Mouse (Mus musculus) liver, embryonic 14.5 days (tissue): Measurements from ENCODE around the gene 2310022B05Rik.

Experiments used
- CTCF ChIP-seq: IDR thresholded peaks from 2 replicates; pipeline ENCODE4 v1.5.1; 2016; ENCODE audit warnings: antibody characterized with exemption, low read depth, control low read depth
- EP300 ChIP-seq: IDR thresholded peaks from 2 replicates; pipeline ENCODE4 v1.6.1; 2016; ENCODE audit warnings: antibody characterized with exemption, low read depth

DNA sequence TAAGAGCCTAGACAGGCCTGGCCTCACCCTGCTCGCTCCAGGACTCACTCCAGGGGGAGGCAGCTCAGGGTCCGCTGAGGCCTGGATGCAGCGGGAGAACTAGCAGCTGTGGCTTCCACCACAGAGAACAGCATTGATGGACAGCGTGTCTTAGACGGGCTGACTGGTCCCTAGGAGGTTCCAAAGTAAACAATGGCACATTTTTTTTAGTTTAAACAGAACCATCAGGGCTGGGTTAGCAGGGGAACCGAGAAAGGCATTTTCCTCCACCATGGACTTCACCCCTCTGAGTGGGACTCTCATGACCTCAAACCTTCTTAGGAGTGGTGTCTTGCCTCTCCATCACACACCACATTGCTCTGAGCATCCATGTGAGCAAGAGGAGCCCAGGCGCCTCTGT is 31.2 kb downstream of the 2310022B05Rik start:
- TF ChIP-seq CTCF (no peak), EP300 (no peak)
